Comparison of ENCODE assay signal across 8 mouse cellular contexts in genomic region chr17:21531621-21532020, GRCm38 (mm10). TPM values are rescaled to one million over a fixed set of nuclear protein-coding genes. Genes with fewer than 3 reads are reported as not detected.
DNase-seq lines count a peak whose midpoint lies in the region; ATAC-seq lines count a peak whose summit lies in the region.

No protein-coding gene starts in this region.

- peak overlapping the region; percentile 96; the same call in 1 of the 2 replicates for H3K9ac ChIP-seq in forebrain, embryonic 11.5 days (ENCODE audit: low read length)
- peak overlapping the region; percentile 47 for H3K9ac ChIP-seq in hindbrain, embryonic 16.5 days (ENCODE audit: low read depth, low read length)

- WGBS in forebrain, embryonic 11.5 days = 73% methylated on average over 5 of the region's 5 CpGs
- WGBS in hindbrain, embryonic 16.5 days = 72% methylated on average over 5 of the region's 5 CpGs

- 0 out of 2 replicates have a peak, but pooled peaks have one; percentile 1 for ATAC-seq in forebrain, embryonic 11.5 days (replicated peaks; ENCODE audit: low FRiP score)
- ATAC-seq in hindbrain, embryonic 16.5 days = peak; percentile 27
- peak; percentile 4 for ATAC-seq in megakaryocyte-erythroid progenitor cell, adult 5-6 weeks (replicated peaks; ENCODE audit: low FRiP score, low TSS enrichment, poor library complexity, severe bottlenecking)

- H3K36me3 ChIP-seq in forebrain, embryonic 11.5 days (ENCODE audit: control insufficient read depth, insufficient read depth, low read length) = no peaks in the 10 kb centered on the region
- H3K36me3 ChIP-seq in hindbrain, embryonic 16.5 days (ENCODE audit: control insufficient read depth, insufficient read depth, low read length) = no peaks in the 10 kb centered on the region

- no peaks in the 10 kb centered on the region for H3K9me3 ChIP-seq in forebrain, embryonic 11.5 days (ENCODE audit: control insufficient read depth, low read length)
- no peaks in the 10 kb centered on the region for H3K9me3 ChIP-seq in hindbrain, embryonic 16.5 days (ENCODE audit: control insufficient read depth, low read length)

- H3K4me1 ChIP-seq in forebrain, embryonic 11.5 days (replicated peaks; ENCODE audit: control insufficient read depth, insufficient read depth, low read length) = peaks cover 7% of the 10 kb centered on the region; the same call in 1 of the 2 replicates
- H3K4me1 ChIP-seq in hindbrain, embryonic 16.5 days (ENCODE audit: control insufficient read depth, insufficient read depth, low read depth, low read length) = peaks cover 16% of the 10 kb centered on the region

- DNase-seq in layer of hippocampus, adult 11-12 months (ENCODE audit: low spot score) = peak; percentile 32
- DNase-seq in layer of hippocampus, postnatal 14 days (ENCODE audit: low spot score in 2 of 2) = no peak
- DNase-seq in R1 (ENCODE audit: low read depth, low spot score) = peak; percentile 35
- DNase-seq in forebrain, embryonic 11.5 days (ENCODE audit: low spot score) = no peak
- DNase-seq in retina, postnatal 1 day = no peak
- no peak for DNase-seq in embryo, embryonic 10.5 days (ENCODE audit: low spot score)

- peak overlapping the region; percentile 10; the same call in 1 of the 2 replicates for H3K27ac ChIP-seq in forebrain, embryonic 11.5 days (ENCODE audit: low read depth, low read length)
- peak overlapping the region; percentile 74 for H3K27ac ChIP-seq in hindbrain, embryonic 16.5 days (ENCODE audit: low read depth, low read length)

- H3K4me3 ChIP-seq in forebrain, embryonic 11.5 days (ENCODE audit: low read depth, low read length) = peak overlapping the region; percentile 68
- peak overlapping the region; percentile 70 for H3K4me3 ChIP-seq in hindbrain, embryonic 16.5 days (ENCODE audit: low read length)

- no peaks in the 10 kb centered on the region for H3K27me3 ChIP-seq in forebrain, embryonic 11.5 days (ENCODE audit: control insufficient read depth, insufficient read depth, low read length)
- H3K27me3 ChIP-seq in hindbrain, embryonic 16.5 days (replicated peaks; ENCODE audit: control insufficient read depth, insufficient read depth, low read length) = no peaks in the 10 kb centered on the region

- peak overlapping the region; percentile 76; the same call in 1 of the 2 replicates for H3K4me2 ChIP-seq in forebrain, embryonic 11.5 days (ENCODE audit: low read depth, low read length, severe bottlenecking)
- H3K4me2 ChIP-seq in hindbrain, embryonic 16.5 days (ENCODE audit: low read length) = peak overlapping the region; percentile 64

RNA-seq across cellular contexts. Expression of gene Zfp52, which starts 3.7 kb away (rescaled TPM):
- 1 to 10 TPM; 6.9 to 7.2 TPM for total RNA-seq in layer of hippocampus, postnatal 14 days (2021)
- 1.2 and 1.3 TPM in 2 replicates for polyA plus RNA-seq in forebrain, embryonic 11.5 days (2014; fragmentation: Nextera tagmentation; extraction: Ambion mirVana)
- polyA plus RNA-seq in hindbrain, embryonic 16.5 days (2015; fragmentation: Nextera tagmentation; extraction: Ambion mirVana) = 3.0 and 3.5 TPM in 2 replicates
- 9.9 and 12.8 TPM in 2 replicates for total RNA-seq in megakaryocyte-erythroid progenitor cell, adult 5-6 weeks (2014; fragmentation: Nextera tagmentation)
- 16.9 and 29.6 TPM in 2 replicates for total RNA-seq in megakaryocyte-erythroid progenitor cell, adult 5-6 weeks (2017)

RNA-seq across cellular contexts. Expression of gene Zfp948, which starts 35.2 kb away (rescaled TPM):
- total RNA-seq in layer of hippocampus, postnatal 14 days (2021) = 10 to 100 TPM; 12.9 to 13.4 TPM
- 16.3 and 18.6 TPM in 2 replicates for polyA plus RNA-seq in forebrain, embryonic 11.5 days (2014; fragmentation: Nextera tagmentation; extraction: Ambion mirVana)
- polyA plus RNA-seq in hindbrain, embryonic 16.5 days (2015; fragmentation: Nextera tagmentation; extraction: Ambion mirVana) = 19.2 and 20.3 TPM in 2 replicates
- total RNA-seq in megakaryocyte-erythroid progenitor cell, adult 5-6 weeks (2014; fragmentation: Nextera tagmentation) = 2.0 and 3.8 TPM in 2 replicates
- total RNA-seq in megakaryocyte-erythroid progenitor cell, adult 5-6 weeks (2017) = 1.6 and 4.6 TPM in 2 replicates

RNA-seq across cellular contexts. Expression of gene Zfp53, which starts 42.8 kb away (rescaled TPM):
- 1 to 10 TPM; 4.0 TPM for total RNA-seq in layer of hippocampus, postnatal 14 days (2021)
- 9.6 TPM in 2 replicates for polyA plus RNA-seq in forebrain, embryonic 11.5 days (2014; fragmentation: Nextera tagmentation; extraction: Ambion mirVana)
- polyA plus RNA-seq in hindbrain, embryonic 16.5 days (2015; fragmentation: Nextera tagmentation; extraction: Ambion mirVana) = 8.7 and 10.7 TPM in 2 replicates
- total RNA-seq in megakaryocyte-erythroid progenitor cell, adult 5-6 weeks (2014; fragmentation: Nextera tagmentation) = 2.8 and 6.3 TPM in 2 replicates
- 3.6 and 6.2 TPM in 2 replicates for total RNA-seq in megakaryocyte-erythroid progenitor cell, adult 5-6 weeks (2017)

Comparison
In these comparisons a context has a peak if more than half of its experiments do, and no peak if none do; other contexts are left out.
1. DNase-seq: peak in layer of hippocampus, adult 11-12 months (single experiment) and R1 (single experiment); none in layer of hippocampus, postnatal 14 days (0 of 2), forebrain, embryonic 11.5 days (single experiment), retina, postnatal 1 day (single experiment) and embryo, embryonic 10.5 days (single experiment).
2. Peak in every context shown above with its lines, with median percentiles within 50 percentile points of each other: ATAC-seq.